Mouse (Mus musculus): ENCODE results near the gene Tmem229b.
"Not testable (repeated sequence)": the region's sequence is repeated elsewhere in the genome, so short reads cannot be mapped to it uniquely, and the experiment has no call there.

Tmem229b gene

GRCm38 (mm10) chr12:78942931-78943330 lies 64.5 kb downstream of the Tmem229b start:
- DNase-seq, result no peak

GRCm38 (mm10) chr12:78940081-78940480 lies 67.3 kb downstream of the Tmem229b start:
- no peak for DNase-seq

DNA sequence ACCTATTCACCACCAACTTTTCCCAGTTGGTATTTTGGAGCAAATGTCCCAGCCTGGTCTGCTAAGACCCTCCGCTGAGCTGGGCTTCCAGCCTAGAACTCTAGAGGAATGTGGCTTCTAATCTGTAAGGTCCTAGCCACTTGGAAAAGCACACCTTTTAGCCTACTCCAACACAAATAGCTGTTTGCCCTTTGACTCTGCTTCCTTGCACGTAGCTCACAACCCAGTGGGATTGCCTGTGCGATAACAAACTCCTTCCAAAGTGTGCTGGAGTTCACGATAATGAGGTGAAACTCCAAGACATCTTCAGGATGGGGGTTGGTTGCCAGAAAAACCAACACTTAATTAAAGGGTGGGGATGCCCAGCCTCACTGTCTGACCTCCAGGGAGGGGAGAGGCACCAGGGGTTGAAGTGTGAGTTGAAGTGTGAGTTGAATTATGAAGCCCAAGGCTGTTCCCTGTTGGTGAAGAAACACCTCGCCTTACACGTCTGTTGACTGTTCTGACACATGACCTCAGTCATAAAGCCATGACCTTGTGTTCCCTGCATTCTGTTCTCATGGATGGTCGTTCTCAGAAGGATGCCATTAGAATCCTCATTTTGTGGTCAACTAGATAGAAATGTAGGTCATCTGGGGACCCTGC lies 67.9 kb downstream of the Tmem229b start:
- no peak for DNase-seq

- DNase-seq, result no peak
Observed at GRCm38 (mm10) chr12:78936494-78936893, 70.9 kb downstream of the Tmem229b start.

DNA sequence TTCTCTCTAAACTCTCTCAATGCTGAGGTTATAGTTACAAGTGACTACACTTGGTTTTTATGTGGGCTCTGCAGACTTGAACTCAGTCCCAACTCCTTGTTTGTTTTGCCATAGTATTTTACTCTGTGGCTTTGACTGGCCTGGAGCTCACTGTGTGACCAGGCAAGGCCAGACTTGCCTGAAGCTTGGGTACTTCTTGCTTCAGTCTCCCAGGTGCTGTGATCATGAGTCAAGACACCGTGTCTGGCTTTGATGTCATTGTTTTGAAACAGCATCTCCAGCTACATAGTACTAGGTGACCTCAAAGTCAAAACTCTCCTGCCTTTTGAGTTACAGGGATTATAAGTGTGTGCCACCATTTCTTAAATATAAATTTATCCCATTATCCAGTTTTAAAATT lies 77.5 kb downstream of the Tmem229b start:
- no peak for DNase-seq

GRCm38 (mm10) chr12:78927287-78927686 lies 80.1 kb downstream of the Tmem229b start:
- no peak for DNase-seq

- DNase-seq, result peak; percentile 57
Observed at GRCm38 (mm10) chr12:78923539-78924189, 83.8 kb downstream of the Tmem229b start.

DNA sequence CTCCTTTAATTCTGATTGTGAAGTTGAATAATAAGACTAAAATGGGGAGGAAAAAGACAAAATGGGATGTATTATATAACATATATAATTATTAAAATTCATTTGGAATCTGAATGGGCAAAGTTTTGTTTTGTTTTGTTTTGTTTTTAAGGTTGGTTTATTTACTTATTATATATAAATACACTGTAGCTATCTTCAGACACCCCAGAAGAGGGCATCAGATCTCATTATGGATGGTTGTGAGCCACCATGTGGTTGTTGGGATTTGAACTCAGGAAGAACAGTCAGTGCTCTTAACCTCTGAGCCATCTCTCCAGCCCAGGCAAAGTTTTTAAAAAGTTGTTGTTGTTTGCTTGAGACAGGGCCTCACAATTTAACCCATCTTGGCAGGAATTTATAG lies 84.5 kb downstream of the Tmem229b start:
- not testable (repeated sequence) for DNase-seq

- no peak for DNase-seq
Observed at GRCm38 (mm10) chr12:78922058-78922457, 85.4 kb downstream of the Tmem229b start.

- no peak for DNase-seq
Observed at GRCm38 (mm10) chr12:78921421-78921820, 86.0 kb downstream of the Tmem229b start.

DNA sequence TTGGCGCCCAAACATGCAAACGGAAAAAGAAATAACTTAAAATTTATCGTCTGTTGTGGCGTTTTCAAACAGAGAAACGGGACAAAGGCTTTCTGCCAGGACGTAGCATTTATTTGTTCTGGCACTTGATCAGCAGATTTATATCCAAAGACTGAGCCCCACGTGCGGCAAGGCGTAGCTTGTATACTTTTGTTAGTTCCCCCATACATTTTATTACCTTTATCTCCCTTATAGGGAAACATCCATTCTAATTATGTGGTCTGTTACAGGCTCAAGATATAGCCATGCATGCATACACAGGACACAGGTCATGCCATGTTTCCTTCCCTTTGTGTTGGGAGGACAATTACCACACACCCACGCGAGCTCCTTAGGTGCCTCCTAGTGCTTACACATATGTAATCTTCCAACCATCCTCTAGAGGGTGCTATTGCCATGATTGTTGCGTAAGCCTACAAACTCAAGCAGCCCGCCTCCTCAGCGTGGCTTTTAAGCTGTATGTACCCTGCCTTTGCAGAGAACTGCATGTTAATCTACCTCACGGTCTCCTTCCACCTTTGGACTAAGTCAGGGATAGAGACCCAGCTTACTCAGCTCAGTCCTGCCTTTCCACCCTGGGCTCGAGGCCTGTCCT lies 88.2 kb downstream of the Tmem229b start:
- peak; percentile 78 for DNase-seq

GRCm38 (mm10) chr12:78918227-78919078 lies 89.0 kb downstream of the Tmem229b start:
- DNase-seq, result peak; percentile 73

DNA sequence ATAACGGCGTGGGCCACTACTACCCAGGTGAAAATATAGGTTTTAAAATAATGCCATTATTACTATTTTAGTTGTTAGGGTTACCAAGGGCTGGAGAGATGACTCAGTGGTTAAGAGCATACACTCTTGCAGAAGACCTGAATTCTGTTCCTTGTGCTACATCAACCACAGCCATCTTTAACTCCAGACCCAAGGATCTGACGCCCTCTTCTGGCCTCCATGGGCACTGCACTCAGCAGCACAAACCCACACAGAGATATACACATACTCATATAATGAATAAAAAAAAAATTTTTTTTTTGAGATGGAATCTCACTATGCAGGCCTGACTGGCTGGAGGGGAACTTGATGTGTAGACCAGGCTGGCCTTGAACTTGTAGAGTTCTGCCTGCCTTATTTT lies 91.1 kb downstream of the Tmem229b start:
- no peak for DNase-seq

GRCm38 (mm10) chr12:78915561-78915960 lies 91.9 kb downstream of the Tmem229b start:
- DNase-seq, result no peak

DNA sequence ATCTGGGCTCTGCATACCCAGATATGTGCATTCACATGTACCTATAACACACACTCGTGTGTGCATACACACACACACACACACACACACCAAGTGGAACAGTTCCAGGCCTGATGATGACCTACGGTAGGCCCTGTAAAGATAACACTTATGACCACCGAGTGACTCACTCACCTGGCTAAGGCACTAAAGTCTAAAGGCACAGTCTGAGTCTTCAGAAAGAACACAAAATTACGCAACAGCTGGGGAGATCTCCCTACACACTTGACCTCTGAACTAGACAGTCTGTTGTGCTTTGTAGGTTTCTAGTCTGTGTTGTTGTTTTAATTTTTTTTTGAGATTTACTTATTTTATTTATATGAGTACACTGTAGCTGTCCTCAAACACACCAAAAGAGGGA lies 93.0 kb downstream of the Tmem229b start:
- no peak for DNase-seq
